Mouse (Mus musculus): ENCODE data around the gene Sufu. TPM values are rescaled to one million over a fixed set of nuclear protein-coding genes. Genes with fewer than 3 reads are reported as not detected.

Sufu gene
- total RNA-seq, 2 experiments from 2014 or later = 16.8 to 21.0 TPM

- no peak for DNase-seq (ENCODE audit: low spot score in 2 of 2)
- intact Hi-C loops (cut with DNase I) = no loop called here
These were observed 125.0 kb downstream of the Sufu start for GRCm38 (mm10) chr19:46521698-46522097.

GRCm38 (mm10) chr19:46522433-46523044, 125.8 kb downstream of the Sufu start:
- intact Hi-C loops (cut with DNase I) = loop anchor here (1.0 kb wide), 1 partner anchor 20 kb away; no protein-coding TSS in a partner anchor

DNA sequence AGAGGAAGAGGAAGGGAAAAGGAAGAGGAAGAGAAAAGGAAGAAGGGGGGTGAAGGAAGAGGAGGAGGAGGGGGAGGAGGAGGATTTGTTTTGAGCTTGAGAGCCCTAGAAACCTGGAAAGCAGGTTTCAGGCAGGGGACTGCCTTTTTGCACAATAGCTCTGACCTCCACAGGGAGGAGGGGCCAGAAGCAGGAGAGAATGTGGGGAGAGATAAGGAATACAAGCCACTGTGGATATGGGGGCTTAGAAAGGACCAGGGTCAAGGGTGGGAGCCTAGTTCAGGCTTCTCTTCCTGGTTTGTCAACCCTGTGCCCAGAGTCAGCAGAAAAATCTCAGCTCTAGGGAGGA, 126.4 kb downstream of the Sufu start:
- intact Hi-C loops (cut with DNase I) = loop anchor here (1.0 kb wide), 1 partner anchor 21 kb away; no protein-coding TSS in a partner anchor
- no peak for DNase-seq (ENCODE audit: low spot score in 2 of 2)

More at GRCm38 (mm10) chr19:46522433-46523044, 125.8 kb downstream of the Sufu start:
- DNase-seq (ENCODE audit: low spot score in 2 of 2) = no peak

- intact Hi-C loops (cut with DNase I) = loop anchor here (1.0 kb wide), 1 partner anchor 21 kb away; no protein-coding TSS in a partner anchor
- DNase-seq (ENCODE audit: low spot score in 2 of 2) = peak; percentile 75 to 90
These were observed 126.9 kb downstream of the Sufu start for GRCm38 (mm10) chr19:46523480-46524151.

DNA sequence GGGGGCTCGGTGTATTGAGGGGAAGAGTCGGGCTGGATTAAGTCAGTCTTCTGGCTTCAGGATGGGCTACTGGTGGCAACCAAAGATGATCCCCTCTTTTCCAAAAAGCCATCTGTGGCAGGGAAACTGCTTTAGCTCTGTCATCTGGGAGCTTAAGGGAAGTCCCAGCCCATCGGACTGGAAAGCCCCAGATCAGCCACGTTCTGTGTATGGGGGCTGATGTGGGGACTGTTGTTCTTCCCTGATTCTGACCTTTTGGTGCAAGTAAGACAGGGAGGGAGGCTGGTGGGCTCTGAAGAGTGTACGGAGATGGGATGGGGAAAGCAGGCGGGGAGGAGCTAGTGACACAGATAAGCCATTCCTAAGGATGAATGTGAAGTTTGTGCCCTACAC, 127.5 kb downstream of the Sufu start:
- DNase-seq (ENCODE audit: low spot score in 2 of 2) = no peak
- intact Hi-C loops (cut with DNase I) = no loop called here

GRCm38 (mm10) chr19:46524601-46525321, 128.1 kb downstream of the Sufu start:
- DNase-seq (ENCODE audit: low spot score in 2 of 2) = peak in 1 of 2 experiments; percentile 52
- intact Hi-C loops (cut with DNase I) = no loop called here

DNA sequence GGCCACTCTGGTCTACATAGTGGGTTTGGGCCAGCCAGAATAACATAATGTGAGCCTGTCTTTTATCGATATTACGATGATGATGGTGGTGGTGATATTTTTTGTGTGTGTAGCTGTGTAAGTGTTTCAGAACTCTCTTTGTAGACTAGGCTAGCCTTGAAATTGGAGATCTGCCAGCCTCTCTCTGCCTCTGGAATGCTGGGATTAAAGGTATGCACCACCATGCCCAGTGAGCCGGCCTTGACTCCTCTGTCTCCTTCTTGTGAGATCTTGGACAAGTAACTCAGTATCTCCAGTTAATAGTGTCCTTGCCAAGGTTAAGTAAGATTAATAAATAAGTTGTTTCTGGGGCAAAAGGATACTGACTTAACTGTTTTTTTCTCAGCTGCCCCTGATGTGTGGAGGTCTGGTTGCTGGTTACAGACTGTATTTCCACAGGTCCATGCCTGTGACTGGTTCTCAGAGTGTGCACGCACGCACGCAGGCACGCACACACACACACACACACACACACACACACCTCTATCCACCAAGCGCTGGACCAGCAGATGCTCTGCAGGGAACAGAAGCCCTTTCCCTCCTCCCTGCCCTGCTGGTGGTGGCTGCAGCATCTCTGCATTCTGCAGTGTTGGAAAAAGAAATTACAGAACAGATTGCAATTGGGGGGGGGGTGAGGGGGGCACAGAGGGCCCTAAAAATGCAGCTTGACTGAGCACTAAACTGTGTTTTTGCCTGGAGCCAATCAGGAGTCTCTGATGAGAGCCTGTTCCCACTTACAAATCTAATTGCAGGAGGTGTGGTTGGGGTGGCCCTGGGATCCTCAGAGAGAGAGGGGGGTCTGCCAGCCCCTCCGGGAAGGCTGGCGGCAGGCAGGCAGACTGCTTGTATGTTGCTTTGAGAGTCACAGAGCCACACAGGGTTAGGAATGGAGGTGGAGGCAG, 129.3 kb downstream of the Sufu start:
- DNase-seq (ENCODE audit: low spot score in 2 of 2) = no peak
- intact Hi-C loops (cut with DNase I) = no loop called here

DNA sequence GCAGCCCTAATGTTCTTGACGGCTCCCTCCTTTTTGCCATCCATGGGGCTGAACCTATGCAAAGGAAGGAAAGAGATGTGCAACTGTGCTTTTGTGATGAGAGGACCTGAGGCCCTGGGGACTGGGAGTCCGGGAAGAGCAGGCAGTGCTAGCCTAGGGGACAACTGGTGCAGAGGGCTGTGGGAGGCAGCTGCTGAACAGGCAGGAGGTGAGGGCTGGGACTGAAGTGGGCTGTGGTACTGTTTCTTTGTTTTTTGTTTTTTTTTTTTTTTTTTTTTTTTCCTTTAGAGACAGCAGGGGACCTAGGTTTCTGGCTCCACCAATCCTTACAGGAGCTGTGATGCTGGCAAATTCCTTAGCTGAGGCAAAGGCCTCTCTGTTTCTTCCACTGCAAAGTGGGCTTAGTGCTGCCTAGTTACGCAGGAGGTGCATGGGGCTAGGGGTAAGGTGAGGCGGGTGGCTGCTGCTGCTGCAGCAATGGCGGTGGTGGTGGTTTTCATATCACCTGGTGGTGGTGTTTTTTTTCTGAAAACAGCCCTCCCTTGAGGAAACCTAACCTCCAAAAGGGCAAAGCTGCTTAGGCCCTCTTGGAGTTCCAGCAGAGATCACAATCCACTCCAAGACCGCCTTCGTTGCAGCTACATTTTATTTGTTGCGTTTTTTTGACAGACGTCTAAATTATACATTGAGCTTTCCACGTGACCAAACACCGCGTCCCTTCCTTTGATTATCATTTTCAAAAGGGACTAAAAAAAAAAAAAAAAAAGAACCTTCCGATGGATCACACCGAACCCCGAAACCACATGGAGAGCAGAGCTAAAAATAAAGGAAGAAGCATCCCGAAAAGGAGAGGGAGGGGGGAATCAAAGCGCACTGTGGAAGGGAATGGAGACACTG, 131.2 kb downstream of the Sufu start:
- DNase-seq (ENCODE audit: low spot score in 2 of 2) = no peak
- intact Hi-C loops (cut with DNase I) = no loop called here

DNA sequence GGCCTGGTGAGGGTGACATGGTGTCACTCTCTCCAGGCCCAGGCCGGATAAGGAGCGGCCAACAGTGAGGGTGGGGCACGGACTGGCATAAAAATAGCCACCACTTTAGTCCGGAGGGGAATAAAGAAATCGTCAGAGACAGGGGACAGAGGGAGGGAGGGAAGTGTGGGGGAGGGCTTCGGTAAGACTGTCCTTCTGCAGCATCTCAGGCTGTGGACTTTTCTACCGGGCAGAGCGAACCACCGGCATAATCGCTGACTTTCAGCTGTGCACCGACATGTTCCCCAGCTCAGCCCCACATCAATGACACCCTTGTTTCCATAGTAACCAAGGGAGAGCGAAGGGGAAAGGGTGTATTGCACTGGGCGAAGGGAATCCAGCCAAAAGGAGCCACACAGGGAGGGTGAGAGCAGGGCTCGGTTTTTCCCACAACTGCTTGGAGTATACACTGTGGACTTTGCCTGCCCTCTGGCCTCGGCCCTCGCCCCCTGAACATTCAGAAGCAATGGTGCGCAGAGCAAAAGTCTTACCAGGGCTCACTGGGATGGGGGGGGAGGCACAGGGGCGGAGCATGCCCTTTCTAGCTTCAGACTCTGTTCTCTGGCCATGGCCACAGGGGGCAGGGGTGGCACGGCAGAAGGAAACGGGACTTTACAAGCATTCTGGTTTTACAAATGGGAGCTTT, 132.0 kb downstream of the Sufu start:
- intact Hi-C loops (cut with DNase I) = no loop called here
- peak in 1 of 2 experiments; percentile 62 for DNase-seq (ENCODE audit: low spot score in 2 of 2)

DNA sequence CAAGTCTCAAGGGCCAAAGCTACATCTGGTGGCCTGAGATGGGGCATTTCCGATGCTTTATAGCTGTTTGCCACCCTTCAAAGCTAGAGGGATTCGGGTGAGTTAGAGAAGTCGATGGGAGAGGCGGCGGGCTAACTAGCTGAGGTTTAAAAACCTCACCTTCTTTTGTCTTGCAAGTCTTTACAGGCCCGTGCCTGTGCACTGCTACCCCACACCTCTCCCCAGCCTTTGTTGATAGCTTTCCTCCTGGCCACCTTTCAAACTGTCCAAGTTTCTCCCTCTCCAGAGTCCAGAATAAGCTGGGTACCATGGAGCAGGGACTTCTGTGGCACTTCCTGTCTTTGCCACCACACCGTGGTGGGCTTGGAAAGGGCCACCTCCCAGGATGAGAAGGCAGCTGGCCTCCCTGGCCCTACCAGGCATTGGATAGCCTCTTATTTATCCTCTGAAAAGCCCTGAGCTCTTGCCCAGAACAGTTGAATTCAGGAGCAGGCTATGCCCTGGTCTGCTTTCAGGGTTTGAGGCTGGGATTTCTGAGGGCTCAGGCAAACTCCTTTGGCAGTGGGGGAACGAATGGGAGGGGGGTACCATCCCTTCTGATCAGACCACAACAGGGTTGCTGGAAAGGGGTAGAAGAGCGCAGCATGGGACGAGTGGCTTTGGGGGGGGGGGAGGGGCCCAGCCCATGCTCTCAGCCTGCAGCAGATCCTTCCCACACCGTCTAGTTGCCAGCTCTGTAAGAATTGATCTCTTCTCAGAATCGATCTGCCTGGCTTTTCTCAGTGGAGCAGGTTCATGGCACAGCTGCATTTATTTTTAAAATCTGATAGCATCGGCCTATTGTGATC, 133.1 kb downstream of the Sufu start:
- no peak for DNase-seq (ENCODE audit: low spot score in 2 of 2)
- intact Hi-C loops (cut with DNase I) = no loop called here

- intact Hi-C loops (cut with DNase I) = no loop called here
- no peak for DNase-seq (ENCODE audit: low spot score in 2 of 2)
These were observed 133.8 kb downstream of the Sufu start for GRCm38 (mm10) chr19:46530449-46530990.

GRCm38 (mm10) chr19:46531071-46532030, 134.7 kb downstream of the Sufu start:
- DNase-seq (ENCODE audit: low spot score in 2 of 2) = peak in 1 of 2 experiments; percentile 63
- intact Hi-C loops (cut with DNase I) = no loop called here

GRCm38 (mm10) chr19:46532031-46532688, 135.5 kb downstream of the Sufu start:
- DNase-seq (ENCODE audit: low spot score in 2 of 2) = no peak
- intact Hi-C loops (cut with DNase I) = no loop called here

- intact Hi-C loops (cut with DNase I) = no loop called here
- no peak for DNase-seq (ENCODE audit: low spot score in 2 of 2)
These were observed 136.4 kb downstream of the Sufu start for GRCm38 (mm10) chr19:46533066-46533465.

DNA sequence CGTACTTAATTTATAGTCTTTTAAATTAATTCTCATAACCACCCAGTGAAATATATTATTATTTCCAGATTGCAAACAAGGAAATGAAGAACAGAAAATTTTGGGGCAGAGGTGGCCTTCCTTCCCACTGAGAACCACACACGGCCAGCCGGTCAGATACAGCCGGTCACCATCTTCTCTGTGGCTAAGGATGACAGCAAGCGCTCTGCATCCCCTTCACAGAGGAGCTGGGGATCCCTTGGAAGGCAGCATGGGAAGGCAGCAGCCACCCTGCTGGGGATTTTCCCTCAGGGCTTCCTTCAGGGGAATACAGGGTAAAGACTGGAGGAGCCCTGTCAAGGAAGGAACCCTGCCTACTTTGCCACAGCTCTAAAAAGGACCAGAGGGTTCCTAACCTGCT, 136.8 kb downstream of the Sufu start:
- intact Hi-C loops (cut with DNase I) = no loop called here
- no peak for DNase-seq (ENCODE audit: low spot score in 2 of 2)

All from left cerebral cortex, postnatal 25 days (tissue).